Mouse (Mus musculus) mouse embryonic stem cell (cell line): ENCODE measurements around the gene Yy1.

ENCODE experiments used
- in situ Hi-C, 2 experiments: fragments of 300-500 bp; cut with MboI; formaldehyde crosslinking; loops; 1 replicate in 1 of 2; 3 replicates in 1 of 2; pipeline ENCODE4 v1.14.3; 2019 to 2020; ENCODE audit warnings: low sequenced_read_pairs in 2 of 2, low pct_unique_long_range_greater_than_20kb in 1 of 2, mixed read lengths in 1 of 2; ENCODE audit not compliant: unreplicated experiment in 1 of 2

Yy1 gene

DNA sequence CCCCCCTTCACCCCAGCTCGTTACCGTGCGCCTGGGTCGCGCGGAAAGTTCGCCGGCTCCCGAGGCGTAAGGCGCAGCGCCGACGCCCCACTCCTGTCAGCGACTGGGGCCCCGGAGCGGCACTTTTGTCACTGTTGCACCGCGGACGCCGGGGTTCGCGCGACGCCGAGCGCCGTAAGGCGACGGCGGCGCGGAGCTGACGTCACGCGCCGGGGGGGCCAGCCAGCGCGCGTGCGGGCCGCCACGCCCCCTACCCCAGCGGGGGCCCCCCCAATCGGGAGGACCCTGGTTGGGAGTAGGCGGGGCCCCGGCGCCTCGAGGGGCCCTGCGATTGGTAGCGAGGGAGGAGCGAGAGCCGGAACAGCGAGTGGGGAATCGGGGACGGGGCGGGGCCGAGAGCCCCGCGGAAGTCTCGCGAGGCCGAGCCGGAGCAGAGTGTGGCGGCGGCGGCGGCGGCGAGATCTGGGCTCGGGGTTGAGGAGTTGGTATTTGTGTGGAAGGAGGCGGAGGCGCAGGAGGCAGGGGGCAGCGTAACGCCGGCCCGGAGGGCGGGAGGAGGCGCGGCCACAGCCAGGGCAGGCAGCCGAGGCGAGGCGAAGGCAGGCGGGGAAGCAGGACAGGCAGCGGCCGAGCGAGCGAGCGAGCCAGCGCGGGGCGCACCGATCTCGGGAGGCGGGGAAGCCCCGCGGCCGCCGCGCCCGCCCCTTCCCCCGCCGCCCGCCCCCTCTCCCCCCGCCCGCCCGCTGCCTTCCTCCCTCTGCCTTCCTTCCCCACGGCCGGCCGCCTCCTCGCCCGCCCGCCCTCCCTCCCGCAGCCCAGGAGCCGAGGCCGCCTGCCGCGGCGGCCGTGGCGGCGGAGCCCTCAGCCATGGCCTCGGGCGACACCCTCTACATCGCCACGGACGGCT is at the start of gene Yy1:
Gene Yy1, plus strand, starts transcription at position 428 of the 907 bp plus-strand sequence.
- in situ Hi-C loops: no loop called here

DNA sequence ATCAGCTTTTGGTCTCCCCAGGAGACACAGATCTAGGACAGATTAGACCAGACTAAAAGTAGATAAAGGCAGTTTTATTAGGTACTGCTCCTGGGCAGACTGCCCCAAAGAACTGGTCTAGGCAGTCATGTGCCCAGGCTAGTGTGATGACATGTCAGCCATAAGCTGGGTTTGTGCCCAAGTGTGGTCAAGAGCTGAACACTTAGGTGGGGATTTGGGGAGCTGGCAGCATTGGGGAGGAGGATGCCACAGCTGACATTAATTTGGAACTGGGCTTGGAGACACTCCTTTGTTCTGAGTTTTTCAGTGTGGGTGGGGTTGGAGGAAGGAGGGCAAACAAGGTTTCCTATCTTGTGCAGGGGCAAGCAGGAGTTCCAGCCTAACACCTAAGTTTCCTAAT is 46.8 kb upstream of the Yy1 start:
- in situ Hi-C loops: no loop called here

DNA sequence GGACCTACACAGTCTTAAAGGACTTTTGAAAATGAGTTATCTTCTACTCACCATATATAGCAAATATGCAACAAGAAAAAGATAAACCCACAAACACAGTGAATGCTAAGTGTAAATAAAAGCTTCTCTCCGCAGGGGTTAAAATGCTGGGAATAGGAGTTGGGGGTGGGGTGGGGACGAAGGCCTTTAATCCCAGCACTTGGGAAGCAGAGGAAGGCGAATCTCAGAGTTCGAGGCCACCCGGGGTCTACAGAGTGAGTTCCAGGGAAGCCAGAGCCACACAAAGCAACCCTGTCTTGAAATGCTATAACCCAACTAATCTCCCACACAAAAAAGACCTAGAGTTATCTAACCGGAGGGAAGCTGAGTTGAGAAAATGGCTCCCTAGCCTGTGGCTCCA is 43.8 kb upstream of the Yy1 start:
- in situ Hi-C loops: no loop called here

DNA sequence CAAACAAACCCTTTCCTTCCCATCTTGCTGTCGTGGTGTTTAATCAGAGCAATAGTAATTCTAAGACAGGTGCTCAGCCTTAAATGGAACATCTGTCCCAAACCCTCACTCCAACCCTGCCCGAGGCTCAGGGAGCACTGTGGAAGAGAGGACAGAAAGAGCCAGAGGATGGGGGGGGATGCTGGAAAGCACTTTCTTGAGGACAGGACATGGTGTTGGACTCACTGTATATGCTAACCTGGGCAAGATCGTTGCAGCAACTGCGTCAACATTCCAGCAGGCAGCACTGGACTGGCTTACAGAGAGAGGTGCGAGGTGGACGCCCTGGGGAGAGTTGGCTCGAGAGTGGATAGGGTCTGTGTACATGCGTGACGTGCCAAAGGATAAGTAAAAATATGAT is 43.3 kb upstream of the Yy1 start:
- in situ Hi-C loops: no loop called here

DNA sequence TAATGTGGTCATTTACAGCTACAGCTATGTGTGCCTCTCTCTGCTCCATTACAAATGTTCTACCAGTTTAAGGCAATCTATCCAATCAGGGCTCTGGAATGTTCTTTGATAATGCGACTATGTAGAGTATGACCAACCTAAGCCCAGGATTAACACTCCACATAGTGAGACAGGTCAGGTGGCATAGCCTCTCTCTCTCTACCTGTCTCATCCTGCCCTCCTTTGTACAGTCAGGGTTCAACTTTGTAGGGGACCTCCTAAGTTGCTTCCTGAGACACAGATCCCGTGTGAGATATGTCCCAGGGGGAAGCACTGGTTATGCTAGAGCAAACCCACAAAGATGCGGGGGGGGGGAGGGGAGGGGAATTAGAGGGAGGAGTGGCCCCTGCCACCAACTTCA is 42.5 kb upstream of the Yy1 start:
- in situ Hi-C loops: loop anchor here in 1 of 2 experiments (10.0 kb wide), 1 partner anchor 145 kb away; no protein-coding TSS in a partner anchor

DNA sequence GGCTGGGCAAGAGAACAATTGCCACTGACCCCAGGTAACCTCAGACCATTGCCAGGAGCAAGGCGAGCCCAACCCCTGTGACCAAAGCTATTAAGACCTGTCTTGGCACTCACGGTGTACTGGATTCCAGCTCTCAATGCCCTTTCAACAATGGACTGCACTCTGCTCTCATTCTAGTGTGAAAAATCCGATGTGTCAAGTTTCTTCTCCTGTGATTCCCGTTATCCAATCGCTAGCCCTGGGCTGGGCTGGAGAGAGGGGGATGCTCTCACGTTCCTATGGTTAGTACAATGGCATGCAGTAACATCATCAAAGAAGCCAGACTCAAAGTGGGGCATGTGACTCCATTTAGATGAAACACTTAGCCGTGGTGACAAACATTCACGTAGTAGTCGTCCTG is 41.0 kb upstream of the Yy1 start:
- in situ Hi-C loops: loop anchor here in 1 of 2 experiments (10.0 kb wide), 1 partner anchor 147 kb away; no protein-coding TSS in a partner anchor

DNA sequence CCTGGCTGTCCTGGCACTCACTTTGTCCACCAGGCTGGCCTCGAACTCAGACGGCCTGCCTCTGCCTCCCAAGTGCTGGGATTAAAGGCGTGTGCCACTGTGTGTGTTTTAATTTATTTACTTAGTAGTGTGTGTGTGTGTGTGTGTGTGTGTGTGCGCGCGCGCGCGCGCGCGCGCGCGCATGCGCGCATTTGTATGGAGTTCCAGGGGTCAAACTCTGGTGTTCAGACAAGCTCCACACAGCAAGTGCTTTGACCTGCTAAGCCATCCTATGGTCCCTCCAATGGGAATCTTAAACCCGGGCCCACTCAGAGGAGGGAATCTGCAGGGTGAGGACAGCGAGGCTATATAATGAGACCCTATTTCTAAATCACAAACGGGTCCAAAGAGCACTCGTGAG is 37.6 kb upstream of the Yy1 start:
- in situ Hi-C loops: loop anchor here in 1 of 2 experiments (10.0 kb wide), 1 partner anchor 150 kb away; no protein-coding TSS in a partner anchor

DNA sequence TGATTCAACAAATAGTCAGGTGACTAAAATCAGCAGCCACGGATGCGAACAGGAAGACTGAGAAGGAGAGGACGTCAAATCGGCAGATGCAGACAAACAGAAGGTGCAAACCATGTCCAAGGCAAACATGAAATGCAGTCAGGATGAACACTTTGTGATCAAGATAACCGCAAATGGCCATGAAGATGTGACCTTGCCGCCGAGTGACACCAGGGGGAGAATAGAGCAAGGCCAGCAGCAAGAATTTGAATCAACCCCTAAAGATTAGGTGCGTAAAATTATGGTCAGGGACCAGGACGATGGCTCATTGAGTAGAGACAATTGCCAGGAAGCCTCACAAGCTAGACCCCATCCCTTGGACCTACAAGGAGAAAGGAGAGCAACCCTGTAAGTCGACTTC is 36.2 kb upstream of the Yy1 start:
- in situ Hi-C loops: loop anchor here in 1 of 2 experiments (10.0 kb wide), 1 partner anchor 152 kb away; no protein-coding TSS in a partner anchor

DNA sequence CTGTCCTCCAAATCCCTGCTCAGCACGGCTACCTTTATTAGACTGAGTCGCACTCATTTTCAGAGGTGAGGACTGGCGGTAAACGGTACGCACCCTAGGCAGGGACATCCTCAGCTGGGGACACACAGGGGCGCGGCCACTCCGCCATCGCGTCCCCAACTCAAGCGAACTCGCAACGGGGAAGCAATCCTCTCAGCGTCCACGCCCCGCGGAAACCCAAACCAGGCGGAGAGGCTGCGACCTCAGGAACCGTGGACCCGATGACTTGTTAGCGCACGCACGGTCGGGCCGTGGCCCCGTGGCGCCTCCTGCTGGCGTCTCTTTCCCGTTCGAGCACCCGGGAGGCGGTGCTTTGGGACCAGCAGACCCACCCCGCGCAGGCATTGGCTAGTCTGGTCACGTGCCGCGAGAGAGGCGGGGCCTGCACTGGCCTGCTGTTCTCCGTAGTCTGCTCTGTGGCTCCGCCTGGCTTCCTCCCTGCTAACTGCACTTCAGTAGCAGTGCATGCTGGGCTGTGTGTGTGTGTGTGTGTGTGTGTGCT is 35.0 kb upstream of the Yy1 start:
- in situ Hi-C loops: loop anchor here in 1 of 2 experiments (10.0 kb wide), 1 partner anchor 153 kb away; no protein-coding TSS in a partner anchor

DNA sequence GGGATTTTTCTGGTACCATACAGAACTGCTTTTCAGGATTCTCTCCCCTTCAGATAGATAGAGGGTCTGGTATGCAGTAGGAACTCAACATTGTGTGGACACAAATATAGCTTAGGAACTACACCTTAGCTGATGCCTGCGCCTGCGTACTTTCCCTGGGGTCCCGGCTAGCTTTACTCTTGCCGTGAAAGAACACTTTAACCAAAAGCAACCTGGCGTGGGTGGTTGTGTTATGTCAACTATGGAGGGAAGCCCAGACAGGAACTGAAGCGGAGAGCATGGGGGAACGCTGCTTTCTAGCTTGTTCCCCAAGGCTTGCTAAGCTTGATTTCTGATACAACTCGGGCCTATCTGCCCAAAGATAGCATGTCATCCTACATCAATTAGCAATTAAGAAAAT is 34.5 kb upstream of the Yy1 start:
- in situ Hi-C loops: loop anchor here in 1 of 2 experiments (10.0 kb wide), 1 partner anchor 153 kb away; no protein-coding TSS in a partner anchor

DNA sequence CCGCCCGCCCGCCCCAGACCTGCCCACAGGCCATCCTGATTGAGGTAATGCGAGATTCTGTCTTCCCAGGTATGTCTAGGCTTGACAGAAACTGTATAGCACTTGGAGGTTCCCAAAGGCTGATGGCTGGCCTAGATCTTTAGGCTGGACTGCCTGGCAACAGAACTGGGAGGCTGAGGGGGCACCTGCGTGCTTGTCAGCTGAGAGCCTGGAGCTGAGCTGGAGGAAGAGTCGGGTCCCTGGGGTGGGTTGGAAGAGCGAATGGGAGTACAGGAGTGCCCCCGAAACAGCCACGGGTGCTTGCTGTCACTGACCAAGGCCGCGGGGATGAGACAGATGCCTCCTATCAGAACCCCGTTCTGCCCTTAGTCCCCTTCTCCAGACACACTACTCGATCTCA is 34.1 kb upstream of the Yy1 start:
- in situ Hi-C loops: loop anchor here in 1 of 2 experiments (10.0 kb wide), 1 partner anchor 154 kb away; no protein-coding TSS in a partner anchor

DNA sequence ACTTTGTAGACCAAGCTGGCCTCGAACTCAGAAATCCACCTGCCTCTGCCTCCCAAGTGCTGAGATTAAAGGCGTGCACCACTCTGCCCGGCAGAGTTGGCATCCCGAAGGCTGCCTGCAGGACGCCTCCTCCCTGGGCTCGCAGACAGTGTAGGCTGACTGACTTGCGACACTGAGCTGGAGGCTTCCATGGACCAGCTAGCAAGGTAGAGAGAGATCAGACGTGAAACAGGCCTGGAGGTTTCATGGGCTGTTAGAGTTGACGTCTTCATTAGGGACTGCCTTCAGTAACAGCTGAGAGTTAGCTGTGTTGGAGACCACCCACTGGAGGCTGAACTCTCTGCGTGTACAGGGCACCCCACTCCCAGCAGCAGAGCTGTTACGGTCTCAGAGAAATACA is 33.5 kb upstream of the Yy1 start:
- in situ Hi-C loops: loop anchor here in 1 of 2 experiments (10.0 kb wide), 1 partner anchor 154 kb away; no protein-coding TSS in a partner anchor

DNA sequence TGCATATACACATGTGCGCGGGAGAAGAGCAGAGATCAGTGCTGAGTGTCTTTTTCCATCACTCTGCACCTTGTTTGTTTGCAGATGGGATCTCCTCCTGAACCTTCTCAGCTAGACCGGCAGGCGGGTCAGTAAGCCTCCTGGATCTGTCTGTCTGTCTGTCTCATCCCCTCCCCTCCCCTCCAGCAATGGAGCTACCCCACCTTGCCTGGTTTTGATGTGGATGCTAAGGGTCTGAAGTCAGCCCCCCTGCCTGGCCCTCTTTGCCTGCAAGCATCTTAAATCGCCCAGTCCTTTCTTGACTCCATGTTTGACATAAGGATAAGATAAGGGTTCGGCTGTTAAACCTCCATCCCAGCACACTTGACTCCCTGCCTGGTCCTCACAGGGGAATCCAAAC is 32.8 kb upstream of the Yy1 start:
- in situ Hi-C loops: no loop called here

DNA sequence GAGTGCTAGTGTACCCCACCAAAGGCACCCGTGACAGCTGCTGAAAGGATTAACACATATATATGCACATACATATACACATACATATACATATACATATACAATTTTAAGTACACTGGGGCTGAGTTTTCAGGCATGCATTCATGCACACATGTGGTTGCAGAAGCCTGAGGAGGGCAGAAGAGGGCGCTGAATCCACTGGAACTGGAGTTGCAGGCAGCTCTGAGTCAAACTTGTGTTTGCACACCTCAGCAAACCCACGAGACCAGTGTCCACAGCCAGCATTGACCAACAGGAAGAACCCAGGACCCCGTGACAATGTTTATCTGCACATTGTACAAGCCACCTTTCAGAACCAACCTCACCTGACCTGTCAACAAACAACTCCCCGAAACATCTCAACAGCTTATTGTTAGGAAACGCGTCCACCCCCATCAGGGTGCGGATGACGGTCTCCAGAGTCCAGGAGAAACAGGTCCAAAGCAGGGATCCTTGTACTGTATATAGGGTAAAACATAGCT is 32.2 kb upstream of the Yy1 start:
- in situ Hi-C loops: no loop called here

DNA sequence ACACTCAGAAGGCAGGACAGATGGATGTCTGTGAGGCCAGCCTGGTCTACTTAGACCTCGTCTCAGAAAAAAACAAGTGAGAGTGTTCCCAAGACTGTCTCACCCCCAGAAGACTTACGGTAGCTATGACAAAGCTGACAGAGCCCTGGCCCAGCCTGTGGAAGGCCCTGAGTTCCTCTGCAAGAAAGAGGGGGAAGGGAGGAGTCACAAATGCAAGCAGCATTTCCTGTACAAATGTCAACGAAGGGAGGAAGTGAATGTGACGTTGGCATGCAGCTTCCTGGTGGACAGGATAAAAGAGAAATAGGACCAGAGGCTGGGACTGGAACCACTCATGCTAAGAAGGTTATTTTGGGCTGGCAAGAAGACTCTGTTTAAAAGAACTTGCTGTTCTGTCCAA is 31.6 kb upstream of the Yy1 start:
- in situ Hi-C loops: no loop called here

DNA sequence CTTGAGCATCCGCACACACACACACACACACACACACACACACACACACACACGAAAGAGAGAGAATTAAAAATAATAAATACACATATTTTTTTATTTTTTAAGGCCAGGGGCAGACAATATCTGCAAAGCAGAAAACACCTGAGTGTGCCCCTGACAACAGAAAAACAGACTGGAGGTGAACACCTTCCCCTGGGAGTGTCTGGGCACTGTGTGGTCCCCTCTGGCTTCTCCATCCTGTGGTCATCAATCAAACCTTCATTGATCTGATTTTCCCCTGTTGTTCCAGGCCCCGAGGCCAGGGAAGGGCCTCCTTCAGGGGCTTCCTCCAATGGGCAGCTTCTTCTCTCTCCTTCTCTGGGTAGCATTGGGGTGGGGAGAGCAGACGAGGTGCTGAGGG is 31.1 kb upstream of the Yy1 start:
- in situ Hi-C loops: no loop called here

DNA sequence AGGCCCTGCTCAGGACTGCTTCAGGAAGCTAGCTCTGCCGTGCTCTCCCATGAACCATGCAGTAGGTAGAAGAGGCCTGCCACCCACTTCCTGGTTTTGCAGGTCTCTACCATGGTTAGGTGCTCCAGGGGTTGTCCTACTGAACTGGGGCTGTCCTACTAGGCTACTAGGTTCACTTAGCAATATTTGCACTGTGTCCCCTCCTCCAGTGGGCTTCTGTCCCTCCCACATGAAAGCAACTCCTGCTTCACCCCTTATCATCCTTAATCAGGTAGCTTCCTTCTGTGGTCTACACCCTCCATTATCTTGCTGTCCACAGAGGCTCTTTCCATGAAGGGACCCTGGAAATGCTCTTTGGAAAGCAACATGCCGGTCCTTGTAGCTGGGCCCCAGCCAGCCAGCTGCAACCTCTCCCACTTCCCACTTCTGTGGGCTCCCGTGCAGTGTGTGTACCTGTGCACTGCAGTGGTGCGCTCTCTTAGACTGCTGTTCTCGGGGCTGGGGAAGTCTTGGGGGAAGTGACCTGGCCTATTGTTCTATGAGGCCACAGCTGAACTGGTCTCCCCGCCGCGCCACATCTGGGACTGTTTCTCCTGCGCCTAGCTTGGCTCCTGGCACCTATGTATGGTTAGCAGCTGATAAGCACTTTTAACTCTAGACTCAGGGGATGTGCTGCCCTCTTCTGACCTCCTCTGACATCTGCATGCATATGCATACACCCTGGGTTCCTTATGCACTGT is 29.5 kb upstream of the Yy1 start:
- in situ Hi-C loops: no loop called here

DNA sequence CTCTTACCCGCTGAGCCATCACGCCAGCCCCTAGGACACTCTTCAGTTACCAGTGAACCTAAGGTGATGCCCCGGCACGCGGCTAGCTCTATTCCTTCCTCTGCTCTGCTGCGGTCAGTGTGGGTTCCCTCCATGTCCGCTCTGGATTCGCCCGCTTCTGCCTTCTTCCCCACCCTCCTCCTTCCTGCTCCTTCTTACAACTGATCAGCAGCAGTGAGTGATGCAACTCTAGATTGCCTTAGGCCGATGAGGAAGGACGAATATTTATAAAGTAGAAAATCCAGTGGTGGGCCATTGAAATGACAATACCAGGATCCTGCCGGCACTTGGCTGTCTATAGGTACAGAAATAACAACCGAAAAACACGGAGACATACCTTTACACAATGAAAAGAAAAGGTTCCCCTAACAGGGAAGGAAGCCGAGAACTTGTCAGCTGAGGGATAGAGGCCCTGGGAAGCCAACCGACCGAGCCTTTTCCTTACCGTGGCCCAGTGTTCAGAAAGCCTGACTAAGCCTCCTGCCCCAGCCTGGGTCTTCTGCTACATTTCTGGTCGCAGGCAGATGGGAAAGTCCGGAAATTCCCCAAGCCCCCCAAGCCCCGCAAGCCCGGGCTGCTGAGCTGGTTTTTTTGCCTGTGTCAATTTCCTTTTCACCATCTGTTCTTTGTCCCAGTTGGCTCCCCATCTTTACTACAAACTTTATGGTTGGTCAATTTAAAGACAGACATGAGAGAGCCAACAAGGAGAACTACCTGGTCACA is 27.7 kb upstream of the Yy1 start:
- in situ Hi-C loops: no loop called here
